Mouse (Mus musculus) induced T-regulatory cell, adult 2 months (primary cell): ENCODE measurements around the gene Gm47429.
"Not testable (repeated sequence)": the region's sequence is repeated elsewhere in the genome, so short reads cannot be mapped to it uniquely, and the experiment has no call there.

Source experiments
- DNase-seq: peaks from one replicate; pipeline ENCODE4 v3.0.0-alpha.2; 2012; ENCODE audit warnings: low read depth

The Gm47429 gene

GRCm38 (mm10) chr13:50443812-50444211, at the start of gene Gm47429:
Gene Gm47429 (minus strand): TSS chr13:50443912.
- DNase-seq = no peak

GRCm38 (mm10) chr13:50488510-50488909, 44.8 kb upstream of the Gm47429 start:
- not testable (repeated sequence) for DNase-seq

- DNase-seq = no peak
These were observed 23.3 kb upstream of the Gm47429 start, which contains the start of gene Nutm2 for GRCm38 (mm10) chr13:50467007-50467406. Gene Nutm2 (plus strand): TSS chr13:50467307.

GRCm38 (mm10) chr13:50464621-50465562, 21.2 kb upstream of the Gm47429 start:
- DNase-seq = no peak

GRCm38 (mm10) chr13:50460433-50460832, 16.7 kb upstream of the Gm47429 start:
- DNase-seq = not testable (repeated sequence)

- DNase-seq = no peak
These were observed 9.7 kb upstream of the Gm47429 start for GRCm38 (mm10) chr13:50453426-50453825.

GRCm38 (mm10) chr13:50452266-50452665, 8.6 kb upstream of the Gm47429 start:
- not testable (repeated sequence) for DNase-seq

GRCm38 (mm10) chr13:50445261-50445660, 1.5 kb upstream of the Gm47429 start:
- no peak for DNase-seq

- no peak for DNase-seq
These were observed 17.0 kb downstream of the Gm47429 start for GRCm38 (mm10) chr13:50426686-50427085.

GRCm38 (mm10) chr13:50424517-50424916, 19.2 kb downstream of the Gm47429 start:
- DNase-seq = no peak

GRCm38 (mm10) chr13:50423625-50424209, 20.0 kb downstream of the Gm47429 start:
- no peak for DNase-seq

- DNase-seq = peak; percentile 38
These were observed 25.3 kb downstream of the Gm47429 start for GRCm38 (mm10) chr13:50418421-50418820.

GRCm38 (mm10) chr13:50417389-50418183, 26.1 kb downstream of the Gm47429 start, which contains the start of gene Fbxw17:
Gene Fbxw17 (plus strand): TSS chr13:50417864.
- peak; percentile 81 for DNase-seq
